Mouse (Mus musculus): ENCODE results near the gene Dtnbp1.

The Dtnbp1 gene

DNA sequence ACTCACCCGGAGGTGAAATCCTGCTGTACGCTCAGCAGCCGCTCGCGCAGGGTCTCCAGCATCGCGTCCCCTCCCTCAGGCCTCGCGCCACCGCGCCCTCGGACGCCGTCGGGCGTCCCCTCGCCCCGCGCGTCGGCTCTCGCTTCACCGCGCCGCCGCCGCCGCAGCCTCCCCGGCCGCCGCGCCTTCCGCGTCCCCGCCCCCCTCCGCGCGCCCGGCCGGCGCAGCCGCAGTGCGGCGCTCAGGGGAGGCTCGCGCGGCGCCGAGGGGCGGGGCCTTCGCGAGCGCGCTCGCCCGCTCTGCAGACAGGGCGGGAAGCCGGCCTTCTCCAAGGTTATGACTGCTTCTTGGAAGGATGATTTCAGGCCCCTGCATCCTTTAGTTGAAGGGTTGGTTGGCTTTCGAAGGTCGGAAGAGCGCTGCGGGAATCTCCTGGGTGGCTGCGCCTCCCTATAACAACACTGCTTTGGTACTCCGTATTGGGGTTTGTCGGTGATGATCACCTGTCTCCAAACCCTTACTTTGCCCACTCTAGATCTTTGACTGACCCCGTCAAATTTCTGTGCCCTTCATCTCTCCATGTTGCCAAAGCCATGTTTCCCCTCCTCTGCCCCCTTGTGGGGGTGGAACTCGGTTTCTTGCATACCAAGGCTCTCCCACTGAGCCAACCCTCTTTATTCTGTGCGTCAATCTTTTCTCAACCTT, at the start of gene Dtnbp1:
Gene Dtnbp1, minus strand, starts transcription at position 237 of the 705 bp plus-strand sequence.
- peak; percentile 71 for DNase-seq (ENCODE audit: low read depth, low spot score)

DNA sequence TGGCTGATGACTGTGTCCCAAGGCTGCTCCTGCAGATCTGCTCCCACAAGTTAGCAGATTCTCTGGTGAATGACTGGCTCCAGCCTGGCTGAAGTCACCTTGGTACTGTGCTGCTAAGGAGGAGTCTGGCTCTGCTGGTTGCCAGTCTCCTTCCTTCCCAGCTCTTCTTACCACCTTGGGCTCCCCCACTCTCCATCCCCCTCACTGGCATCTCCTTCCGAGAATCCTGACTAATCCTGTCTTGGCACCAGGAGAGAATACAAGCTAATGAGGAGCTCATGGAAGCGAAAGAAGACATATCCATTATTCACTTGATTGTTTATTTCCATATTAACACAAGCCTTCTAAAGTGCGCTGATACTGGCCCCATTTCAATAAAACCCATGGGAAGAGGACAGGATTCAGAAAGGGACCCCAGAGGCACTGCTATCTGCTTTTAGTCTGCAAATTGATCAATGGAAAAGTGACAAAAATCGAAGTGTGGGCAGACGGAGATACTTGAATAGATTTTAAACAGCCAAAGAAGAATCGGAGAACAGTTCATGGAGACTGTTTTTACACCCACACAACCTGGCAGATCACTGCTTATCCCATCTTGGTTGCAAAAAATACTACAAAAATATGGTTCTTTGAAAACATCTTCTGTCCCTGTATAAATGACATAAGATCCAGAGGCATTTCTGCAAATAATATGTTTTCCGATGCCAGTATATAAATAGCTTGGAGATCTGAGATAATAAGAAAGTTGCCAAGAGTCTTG, 47.5 kb upstream of the Dtnbp1 start:
- no peak for DNase-seq (ENCODE audit: low read depth, low spot score)

DNA sequence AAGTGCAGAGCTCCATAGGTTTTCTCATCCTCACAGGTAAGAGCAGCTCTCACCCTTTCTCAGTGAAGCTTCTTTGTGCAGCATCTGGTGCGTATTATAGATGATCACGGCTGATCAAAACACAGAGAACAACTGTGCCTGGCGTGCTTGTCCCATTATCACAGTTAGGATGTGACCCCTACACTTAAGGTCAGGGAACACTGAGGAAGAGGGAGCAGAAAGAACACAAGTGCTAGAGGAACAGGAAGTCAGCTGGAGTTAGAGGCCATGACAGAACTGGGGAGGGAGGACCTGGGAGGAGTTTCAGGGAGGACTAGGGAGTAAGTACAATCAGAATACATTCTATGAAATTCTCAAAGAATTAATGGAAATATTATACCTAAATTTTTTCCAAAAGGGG, 41.5 kb upstream of the Dtnbp1 start:
- no peak for DNase-seq (ENCODE audit: low read depth, low spot score)

DNA sequence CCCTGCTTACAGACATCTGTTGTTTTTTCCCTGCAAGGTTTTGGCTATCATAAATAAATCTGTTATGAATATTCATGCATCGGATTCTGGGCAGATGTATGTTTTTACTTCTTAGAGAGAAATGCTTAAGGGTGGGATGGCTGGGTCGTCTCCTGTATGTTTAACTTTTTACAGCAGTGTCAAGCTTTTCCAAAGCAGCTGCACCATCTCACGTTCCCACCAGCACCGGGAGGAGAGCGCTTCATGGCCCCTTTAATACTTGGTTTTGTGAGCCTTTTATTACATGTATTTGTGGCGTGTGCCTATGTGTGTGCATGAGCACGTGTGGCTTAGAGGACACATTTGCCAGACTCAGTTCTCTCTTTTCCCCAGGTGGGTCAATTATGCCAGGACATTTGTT, 38.8 kb upstream of the Dtnbp1 start:
- DNase-seq (ENCODE audit: low read depth, low spot score): no peak

DNA sequence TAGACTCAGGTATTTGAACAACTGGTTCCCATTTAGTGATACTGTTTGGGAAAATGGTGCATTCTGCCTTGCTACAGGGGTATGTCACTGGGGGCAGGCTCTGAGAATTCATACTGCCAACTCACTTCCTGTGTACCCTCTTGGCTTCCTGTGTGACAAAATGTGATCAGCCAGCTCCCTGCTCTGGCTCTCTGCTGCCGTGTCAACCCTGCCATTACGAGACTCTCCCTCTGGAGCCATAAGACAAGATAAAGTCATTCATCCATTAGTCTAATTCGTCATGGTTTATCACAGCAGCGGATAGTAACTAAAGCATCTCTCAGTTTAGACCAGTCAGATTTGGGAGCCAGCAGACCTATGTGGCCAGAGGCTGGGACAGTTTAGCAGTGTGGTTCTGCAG, 38.2 kb upstream of the Dtnbp1 start:
- no peak for DNase-seq (ENCODE audit: low read depth, low spot score)

DNA sequence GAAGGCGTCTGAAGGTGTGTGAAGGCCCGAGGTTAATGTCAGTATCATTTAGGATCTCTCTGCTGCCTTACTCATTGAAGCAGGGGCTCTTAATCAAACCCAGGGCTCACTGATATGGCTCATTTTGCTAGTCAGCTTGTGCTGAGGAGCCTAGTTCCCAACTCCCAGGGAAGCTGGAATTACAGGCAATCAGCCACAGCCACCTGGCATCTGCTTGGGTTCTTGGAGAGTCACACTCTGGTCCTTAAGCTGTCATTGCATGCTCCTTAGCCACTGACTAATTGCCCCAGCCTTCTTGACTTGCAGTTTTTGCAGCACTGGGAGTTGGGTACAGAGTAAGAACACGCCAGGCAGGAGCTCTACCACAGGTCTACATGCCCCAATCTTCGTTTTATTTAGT, 34.5 kb upstream of the Dtnbp1 start:
- DNase-seq (ENCODE audit: low read depth, low spot score): no peak

DNA sequence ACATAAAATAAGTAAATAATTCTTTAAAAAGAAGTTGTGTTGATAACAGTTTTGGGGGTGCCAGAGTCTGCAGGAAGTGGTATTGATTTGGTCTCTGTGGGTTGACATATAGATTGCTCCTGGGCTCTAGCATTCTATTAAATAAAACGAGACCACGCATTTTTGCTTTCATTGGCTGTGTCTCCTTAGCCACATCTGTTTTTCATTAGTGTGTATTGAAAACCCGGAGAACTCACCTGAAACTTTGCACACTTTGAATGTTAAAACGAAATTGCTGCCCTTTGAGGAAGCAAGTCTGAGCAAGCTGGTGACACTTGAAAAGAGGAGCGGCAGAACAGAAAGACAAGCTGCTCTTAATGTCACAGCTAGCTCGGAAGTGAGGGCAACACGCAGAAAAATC, 32.8 kb upstream of the Dtnbp1 start:
- no peak for DNase-seq (ENCODE audit: low read depth, low spot score)

DNA sequence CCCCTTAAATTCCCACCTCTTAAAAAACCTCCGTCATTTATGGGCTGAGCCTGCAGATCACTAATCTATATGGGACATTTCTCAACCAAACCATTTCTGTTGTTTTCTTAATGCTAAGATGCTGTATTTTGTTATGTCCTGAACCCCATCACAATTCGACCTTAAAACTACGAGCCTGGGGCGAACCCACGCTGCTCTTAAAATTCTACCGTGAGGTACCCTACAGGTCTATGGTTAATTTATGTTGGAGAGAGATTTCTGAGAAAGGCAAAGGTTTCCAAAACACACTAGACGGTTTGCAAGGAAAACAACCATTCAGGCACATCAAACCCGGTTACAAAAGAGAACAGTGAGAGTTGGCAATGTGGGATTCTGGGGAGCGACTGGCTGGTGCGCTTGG, 31.4 kb upstream of the Dtnbp1 start:
- DNase-seq (ENCODE audit: low read depth, low spot score): no peak

DNA sequence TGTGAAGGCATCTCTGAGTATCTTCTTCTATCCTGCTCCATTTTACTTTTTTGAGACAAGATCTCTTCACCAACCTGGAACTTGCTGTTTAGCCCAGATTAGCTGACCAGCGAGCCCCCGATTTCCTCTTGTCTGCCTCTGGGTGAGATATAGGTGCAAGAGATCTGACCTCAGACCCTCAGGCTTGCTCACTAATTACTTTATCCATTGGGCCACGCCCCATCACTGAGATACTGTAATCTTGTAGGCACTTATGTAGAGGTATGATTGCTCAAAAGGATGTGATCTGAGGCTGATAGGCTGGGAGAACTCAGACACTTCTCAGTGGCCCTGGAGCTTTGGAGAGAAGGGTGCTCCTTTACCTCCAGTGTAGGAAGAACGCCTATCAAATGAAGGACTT, 30.5 kb upstream of the Dtnbp1 start:
- DNase-seq (ENCODE audit: low read depth, low spot score): no peak

DNA sequence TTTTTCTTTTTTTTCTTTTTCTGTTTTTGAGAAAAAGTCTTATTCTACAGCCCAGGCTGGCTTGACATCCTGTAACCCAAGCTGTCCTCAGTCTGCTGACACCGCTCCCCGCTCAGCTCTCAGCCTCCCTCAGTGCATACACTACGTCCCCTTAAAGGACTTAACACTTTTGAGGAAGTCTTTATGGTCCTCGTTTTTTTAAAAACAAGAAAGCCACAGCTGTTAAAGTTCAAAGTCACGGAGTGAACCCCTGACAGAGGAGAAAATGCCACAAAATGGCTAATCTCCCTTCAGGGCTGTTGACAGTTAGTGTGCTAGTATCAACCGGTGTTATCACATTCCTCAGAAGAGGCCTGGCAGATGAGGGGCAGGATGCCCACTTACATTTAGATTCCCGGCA, 29.8 kb upstream of the Dtnbp1 start:
- no peak for DNase-seq (ENCODE audit: low read depth, low spot score)

DNA sequence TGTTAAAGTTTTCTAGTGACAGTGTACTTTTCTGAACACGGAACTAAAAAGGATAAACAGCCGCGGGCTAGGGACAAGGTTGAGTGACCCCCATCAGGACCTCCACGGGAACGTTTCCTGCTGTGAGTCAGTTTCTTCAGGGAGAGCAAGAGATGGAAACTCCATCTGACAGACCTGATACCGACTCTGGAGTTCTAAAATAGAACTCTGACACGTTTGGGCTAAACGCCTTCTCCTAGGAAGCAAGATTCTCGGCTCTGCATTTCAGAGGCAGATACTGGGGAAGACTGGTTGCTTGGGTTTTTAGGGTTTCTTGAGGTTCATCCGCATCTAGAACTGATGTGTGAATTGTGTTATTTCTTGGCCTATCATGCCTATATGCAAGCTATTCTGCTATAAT, 29.4 kb upstream of the Dtnbp1 start:
- no peak for DNase-seq (ENCODE audit: low read depth, low spot score)

DNA sequence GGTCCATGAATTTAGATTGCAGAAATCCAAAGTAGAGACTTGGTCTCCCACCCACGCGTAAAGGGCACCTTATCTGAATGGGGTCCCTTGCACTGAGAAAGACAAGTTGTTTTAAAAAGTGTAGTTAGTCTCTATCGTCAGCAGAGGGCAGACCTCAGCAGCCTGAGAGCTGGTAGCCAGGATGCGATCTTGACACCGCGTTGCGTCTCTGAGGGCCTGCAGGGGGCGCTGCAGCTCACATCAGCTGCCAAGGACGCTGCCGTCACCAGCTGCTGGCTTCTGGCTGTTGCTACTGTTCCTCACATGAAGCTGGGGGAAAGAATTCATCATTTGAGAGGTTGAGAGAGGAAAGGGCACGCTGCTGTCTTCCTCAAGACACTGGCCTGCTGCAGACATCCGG, 28.9 kb upstream of the Dtnbp1 start:
- DNase-seq (ENCODE audit: low read depth, low spot score): peak; percentile 87

DNA sequence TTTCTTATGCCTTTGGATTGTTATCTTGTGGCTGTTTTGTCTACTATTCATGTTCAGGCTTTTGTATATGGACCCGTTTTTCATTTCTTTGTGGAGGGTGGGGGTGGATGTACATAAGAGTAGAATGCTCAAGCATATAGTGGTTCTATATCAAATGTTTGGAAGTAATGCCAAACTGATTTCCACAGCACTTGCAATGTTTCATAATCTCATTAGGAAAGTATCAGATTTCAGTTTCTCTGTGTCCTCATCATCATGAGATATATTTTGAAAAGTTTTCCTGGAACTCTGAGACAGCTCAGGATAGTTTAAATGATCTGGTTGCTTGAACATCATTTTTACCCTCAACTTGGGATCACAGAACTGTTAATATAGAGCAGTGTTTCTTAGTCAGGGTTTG, 27.8 kb upstream of the Dtnbp1 start:
- no peak for DNase-seq (ENCODE audit: low read depth, low spot score)

DNA sequence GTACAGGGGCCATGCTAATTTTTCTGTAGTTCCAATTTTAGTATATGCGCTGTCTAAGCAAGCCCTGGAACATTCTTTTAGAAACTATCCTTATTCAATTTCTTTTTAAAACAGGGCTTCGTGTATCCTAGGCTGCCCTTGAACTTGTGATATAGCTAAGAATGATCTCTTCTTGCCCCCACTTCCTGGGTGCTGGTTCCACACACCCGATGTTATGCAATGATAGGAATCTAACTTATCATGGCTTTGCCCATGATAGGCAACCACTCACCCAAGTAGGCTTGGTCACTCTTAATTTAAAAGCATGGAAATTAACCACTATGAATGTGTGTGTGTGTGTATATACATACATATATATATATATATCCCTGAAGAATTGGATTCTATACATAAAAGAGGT, 24.3 kb upstream of the Dtnbp1 start:
- DNase-seq (ENCODE audit: low read depth, low spot score): no peak

DNA sequence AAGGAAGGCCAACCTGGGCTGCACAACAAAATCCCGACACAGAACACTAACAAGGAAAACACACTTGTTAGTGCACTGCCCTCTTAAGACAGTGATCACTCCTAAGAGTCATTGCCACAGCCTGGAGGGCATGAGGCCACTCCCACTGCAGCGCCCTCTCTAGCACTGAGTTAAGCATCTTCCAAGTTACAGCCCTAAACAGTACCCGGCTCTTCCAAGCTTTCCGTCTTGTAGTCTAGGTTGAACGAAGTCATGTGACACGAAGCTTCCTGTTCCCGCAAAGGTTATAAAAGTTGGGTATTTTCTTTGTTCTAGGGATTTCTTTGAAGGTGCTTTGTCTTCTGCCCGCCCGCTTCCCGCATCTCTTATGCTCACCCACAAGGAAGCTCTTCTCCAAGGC, 22.9 kb upstream of the Dtnbp1 start:
- DNase-seq (ENCODE audit: low read depth, low spot score): no peak

DNA sequence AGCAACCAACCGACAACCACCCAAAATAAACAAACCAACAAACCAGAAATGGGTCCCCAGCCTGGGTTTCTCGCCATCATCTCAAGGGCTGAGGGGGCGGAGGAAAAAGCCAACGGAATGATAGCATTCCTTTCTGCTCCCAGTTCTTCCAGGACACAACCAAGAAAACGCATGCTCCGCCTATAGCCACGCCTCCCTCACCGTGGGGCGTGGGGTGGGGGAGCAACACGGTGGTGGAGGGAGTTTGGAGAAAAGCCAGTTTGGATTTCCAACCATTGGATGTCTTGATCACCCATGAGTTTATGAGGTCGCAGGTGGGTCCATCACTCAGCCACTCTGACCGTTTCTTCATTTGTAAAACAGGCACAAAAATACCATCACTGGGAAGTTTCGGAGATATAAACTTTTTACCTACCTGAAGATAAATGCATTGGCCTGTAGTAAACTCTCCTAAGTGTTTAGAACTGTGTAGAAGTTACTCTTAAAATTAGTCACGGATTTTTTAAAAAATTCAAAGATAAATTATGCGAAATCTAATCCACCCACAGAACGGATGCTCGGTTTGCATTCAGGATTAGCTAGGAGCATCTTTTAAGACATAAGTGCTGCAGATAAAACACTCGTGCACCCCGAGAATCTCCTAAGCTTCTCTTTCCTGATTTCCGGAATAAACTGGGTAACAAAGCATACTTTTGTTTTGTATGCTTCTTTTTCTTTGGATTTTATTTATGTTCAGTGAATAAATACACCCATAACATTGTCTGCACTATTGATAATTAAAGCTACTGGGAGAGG, 21.6 kb upstream of the Dtnbp1 start:
- DNase-seq (ENCODE audit: low read depth, low spot score): no peak

DNA sequence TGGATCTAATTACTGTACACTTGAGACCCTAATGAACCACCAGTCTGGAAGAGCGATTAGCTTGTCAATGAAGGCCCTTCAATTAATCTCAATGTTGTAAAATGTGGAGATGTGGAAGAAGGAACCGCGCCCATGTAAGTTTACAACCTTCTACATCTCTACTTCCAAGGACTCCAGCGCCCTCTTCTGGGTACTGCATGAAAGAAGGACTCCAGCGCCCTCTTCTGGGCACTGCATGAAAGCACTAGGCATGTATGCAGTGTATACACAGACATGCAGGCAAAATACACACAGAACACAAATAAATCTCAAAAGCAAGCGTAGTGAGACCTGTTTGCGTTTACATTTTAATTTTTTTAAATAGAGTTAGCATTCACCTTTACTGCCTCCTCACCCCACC, 6.2 kb upstream of the Dtnbp1 start:
- DNase-seq (ENCODE audit: low read depth, low spot score): no peak

DNA sequence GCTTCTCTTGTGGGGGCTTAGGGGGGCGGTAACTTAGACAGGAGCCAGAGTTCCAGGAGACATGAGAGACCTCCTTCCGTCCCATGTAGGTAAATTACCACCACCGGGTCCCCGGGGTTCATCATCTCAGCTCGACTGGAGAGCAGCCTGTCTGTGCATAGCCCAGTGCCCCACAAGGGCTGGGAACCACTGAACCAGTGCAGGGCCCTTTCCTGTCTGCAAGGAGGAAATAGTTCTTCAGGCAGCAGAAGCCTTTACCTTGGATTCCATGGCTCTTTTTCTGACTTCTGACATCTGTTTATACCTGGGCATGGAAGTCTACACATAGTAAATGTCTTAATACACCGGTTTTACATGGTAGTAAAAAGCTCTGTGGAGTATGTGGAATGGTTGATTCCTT, 5.8 kb upstream of the Dtnbp1 start:
- no peak for DNase-seq (ENCODE audit: low read depth, low spot score)

DNA sequence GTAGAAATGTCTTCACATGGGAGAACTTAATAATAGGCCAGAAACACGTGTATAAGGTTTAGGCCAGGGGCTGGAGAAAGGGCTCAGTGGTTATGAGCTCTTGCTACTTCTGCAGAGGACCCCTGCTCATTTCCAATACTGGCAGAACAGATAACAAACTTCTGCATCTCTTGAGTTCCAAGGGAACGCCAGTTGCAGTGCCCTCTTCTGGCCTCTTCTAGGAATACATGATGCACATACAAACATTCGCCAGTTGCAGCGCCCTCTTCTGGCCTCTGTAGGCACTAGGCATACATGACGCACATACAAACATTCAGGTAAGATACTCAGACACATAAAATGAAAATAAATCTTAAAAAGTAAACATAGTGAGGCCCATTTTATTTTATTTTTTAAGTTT, 4.5 kb upstream of the Dtnbp1 start:
- no peak for DNase-seq (ENCODE audit: low read depth, low spot score)

DNA sequence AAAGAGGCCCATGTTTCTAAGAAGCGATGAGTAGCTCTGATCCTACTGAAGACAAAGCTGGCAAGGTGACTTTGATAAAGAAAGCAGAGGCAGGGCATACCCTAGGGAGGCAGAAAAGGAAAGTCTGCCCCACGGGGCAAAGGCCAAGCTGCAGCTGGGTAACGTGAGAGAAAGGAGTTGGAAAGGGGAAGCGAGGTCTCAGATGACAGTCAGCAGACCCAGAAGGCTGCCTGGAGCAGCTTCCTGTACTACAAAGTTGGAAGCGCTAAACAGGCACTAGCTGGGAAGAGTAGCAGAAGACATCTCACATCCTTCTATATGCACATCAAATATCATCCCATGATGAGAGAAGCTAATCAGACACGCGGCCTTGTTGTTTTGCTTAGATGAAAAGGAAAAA, 3.9 kb upstream of the Dtnbp1 start:
- no peak for DNase-seq (ENCODE audit: low read depth, low spot score)

DNA sequence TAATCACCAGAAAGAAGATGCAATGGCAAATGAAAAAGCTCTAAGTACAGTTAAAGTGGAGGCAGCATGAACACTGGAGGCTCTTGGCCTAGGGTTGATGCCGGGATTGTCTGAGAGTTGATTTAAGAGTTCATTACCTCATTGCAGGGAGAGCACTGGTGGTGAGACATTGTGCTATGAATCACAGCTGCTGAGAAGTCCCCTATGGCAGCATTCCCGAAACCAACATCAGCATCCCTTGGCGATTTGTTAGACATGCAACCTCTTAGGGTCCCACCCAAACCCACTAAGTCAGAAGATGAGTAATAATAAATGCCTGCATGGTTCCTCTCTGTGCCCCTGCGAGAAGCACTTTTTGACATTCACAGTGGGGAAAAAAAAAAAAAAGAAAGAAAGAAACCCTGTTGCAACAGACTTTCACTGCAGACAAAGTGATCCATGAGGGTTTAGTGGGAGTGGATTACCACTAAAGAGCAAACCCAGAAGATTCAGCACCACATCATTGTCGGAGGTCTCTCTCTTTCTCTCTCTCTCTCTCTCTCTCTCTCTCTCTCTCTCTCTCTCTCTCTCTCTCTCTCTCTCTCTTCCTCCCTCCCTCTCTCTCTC, 3.1 kb upstream of the Dtnbp1 start:
- no peak for DNase-seq (ENCODE audit: low read depth, low spot score)

DNA sequence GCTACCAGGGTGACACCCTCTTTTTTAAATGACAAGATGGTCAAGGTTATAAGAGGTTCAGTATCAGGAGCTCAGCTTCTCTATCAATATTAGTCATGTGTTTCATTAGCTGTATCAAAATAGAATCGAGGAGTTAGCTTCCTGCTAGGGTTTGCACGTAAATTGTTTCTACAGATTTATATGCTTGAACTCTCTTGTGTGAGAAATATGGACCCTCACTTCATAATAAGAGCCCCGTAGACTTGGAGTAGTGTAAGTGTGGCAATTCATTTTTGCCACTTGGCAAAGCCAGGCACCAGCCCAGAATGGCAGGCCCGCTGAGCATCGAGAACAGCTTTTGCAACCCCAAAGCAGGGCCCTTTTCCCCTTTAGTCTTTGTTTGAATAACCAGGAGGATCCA, 1.1 kb upstream of the Dtnbp1 start:
- DNase-seq (ENCODE audit: low read depth, low spot score): no peak
